Mouse (Mus musculus): Measurements from ENCODE around the gene Treh.

Gene Treh

GRCm38 (mm10) chr9:44734524-44735494 is 61.8 kb downstream of the Treh start, which contains the start of gene Phldb1:
Gene Phldb1, minus strand, starts transcription at chr9:44735198.
- no peak for DNase-seq (ENCODE audit: low read depth, low spot score)

GRCm38 (mm10) chr9:44735886-44736285 is 62.9 kb downstream of the Treh start:
- DNase-seq (ENCODE audit: low read depth, low spot score) = no peak

All from retina, postnatal 7 days (tissue).